Mouse (Mus musculus) G1E (cell line): ENCODE data around the gene Atxn2. TPM values are rescaled to one million over a fixed set of nuclear protein-coding genes. Genes with fewer than 3 reads are reported as not detected.

Source experiments
- ATAC-seq: 2 replicates; pipeline ENCODE4 v1.8.0; 2016; ENCODE audit warnings: mild to moderate bottlenecking; ENCODE audit not compliant: insufficient number of reproducible peaks, poor library complexity, low FRiP score, severe bottlenecking; ENCODE audit errors: extremely low read depth
- DNase-seq: peaks from one replicate; pipeline ENCODE4 v3.0.0; 2012; ENCODE audit warnings: low spot score
- H3K27me3 ChIP-seq: 2 replicates; pipeline ENCODE4 v1.6.1; 2012; ENCODE audit warnings: mild to moderate bottlenecking, low read length, inconsistent platforms; ENCODE audit not compliant: insufficient read depth
- H3K36me3 ChIP-seq: replicated peaks from 2 replicates; pipeline ENCODE3; 2012; ENCODE audit warnings: mild to moderate bottlenecking, inconsistent platforms
- H3K4me1 ChIP-seq: 2 replicates; pipeline ENCODE4 v1.6.1; 2012; ENCODE audit warnings: low read depth, low read length, inconsistent platforms, mixed read lengths; ENCODE audit not compliant: insufficient read depth
- H3K4me3 ChIP-seq: 2 replicates; pipeline ENCODE4 v1.5.1; 2012; ENCODE audit warnings: low read depth, mild to moderate bottlenecking, inconsistent platforms, low read length, moderate library complexity, mixed read lengths
- H3K9me3 ChIP-seq: replicated peaks from 2 replicates; pipeline ENCODE4 v1.6.1; 2012; ENCODE audit warnings: inconsistent platforms
- CTCF ChIP-seq: IDR thresholded peaks from 2 replicates; pipeline ENCODE4 v1.5.1; 2012; ENCODE audit warnings: low read depth, low read length, inconsistent platforms, mixed read lengths
- GATA1 ChIP-seq: IDR thresholded peaks from 2 replicates; pipeline ENCODE4 v1.6.1; 2012; ENCODE audit warnings: borderline replicate concordance, low read length, inconsistent platforms, mixed read lengths
- GATA2 ChIP-seq: IDR thresholded peaks from 2 replicates; pipeline ENCODE4 v1.6.1; 2012; ENCODE audit warnings: low read depth, low read length, inconsistent platforms, borderline replicate concordance
- POLR2AphosphoS5 ChIP-seq: IDR thresholded peaks from 2 replicates; pipeline ENCODE4 v1.6.1; 2012; ENCODE audit warnings: low read depth, low read length, inconsistent platforms; ENCODE audit not compliant: insufficient replicate concordance
- TAL1 ChIP-seq: conservative IDR thresholded peaks from 2 replicates; pipeline ENCODE4 v1.6.1; 2012; ENCODE audit warnings: low read depth, low read length, inconsistent platforms, mixed read lengths
- polyA plus RNA-seq: library from polyadenylated mRNA; stranded (reverse); fragments of >175 nt; gene quantifications from 2 replicates; pipeline ENCODE4 v1.2.3, GENCODE M21; 2012
- total RNA-seq, 2 experiments: library from RNA; stranded (forward) in 1 of 2; stranded (reverse) in 1 of 2; fragments of 200-1000 nt in 1 of 2; fragments of >200 nt in 1 of 2; fragmentation: Nextera tagmentation in 1 of 2; gene quantifications; 2 replicates each; pipeline ENCODE4 v1.2.3; 2014 to 2017

Gene Atxn2
- total and polyA plus RNA-seq, 3 experiments = 38.0 to 151 (median 57.5) TPM

DNA sequence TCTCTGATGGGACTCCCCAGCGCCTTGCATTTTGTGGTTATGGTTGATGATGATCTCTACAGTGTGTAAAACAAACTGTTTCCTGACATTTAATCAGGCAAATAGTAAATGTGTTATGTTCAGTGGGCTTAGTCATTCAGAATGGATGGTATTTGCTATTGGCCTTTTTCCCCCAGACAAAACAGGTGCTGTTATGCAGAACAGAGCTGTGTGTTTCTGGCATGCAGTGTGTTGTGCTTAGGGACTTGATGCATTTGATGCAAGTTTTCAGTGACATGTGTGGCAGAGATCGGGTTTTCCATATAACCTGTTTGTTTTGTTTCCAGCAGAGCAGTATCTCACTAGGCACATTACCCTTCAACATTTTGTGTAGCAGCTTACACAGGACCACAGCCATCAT is 56.4 kb downstream of the Atxn2 start:
- Histone ChIP-seq H3K36me3 (peaks cover 77% of the 10 kb centered on the region), H3K4me1 (peaks cover 4% of the 10 kb centered on the region; the same call in 1 of the 2 replicates), H3K9me3 (no peaks in the 10 kb centered on the region), H3K27me3 (no peaks in the 10 kb centered on the region), H3K4me3 (no peak overlapping the region)
- DNase-seq = no peak
- TF ChIP-seq CTCF (no peak), GATA1 (no peak), POLR2AphosphoS5 (no peak), GATA2 (no peak), TAL1 (no peak)
- ATAC-seq = no peak

DNA sequence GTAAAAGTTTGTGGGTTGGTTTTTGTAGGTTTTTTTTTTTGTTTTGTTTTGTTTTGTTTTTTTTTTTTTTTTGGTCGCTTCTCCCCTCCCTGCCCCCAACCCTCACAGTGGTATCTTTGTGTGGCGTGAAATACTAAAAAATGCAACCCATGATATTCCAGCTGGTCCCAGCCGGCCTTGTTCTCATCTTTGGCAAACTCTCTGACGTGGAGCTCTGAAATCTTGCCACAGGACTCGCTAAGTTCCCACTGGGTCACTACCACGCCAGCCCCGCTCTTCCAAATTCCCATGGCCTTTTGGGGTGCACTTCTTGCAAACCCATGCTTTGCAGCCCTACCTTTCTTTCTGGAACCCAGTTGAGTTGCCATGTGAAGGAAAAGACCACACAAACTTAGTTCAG is 58.7 kb downstream of the Atxn2 start:
- TF ChIP-seq POLR2AphosphoS5 = no peak
- Histone ChIP-seq H3K4me1 (no peaks in the 10 kb centered on the region), H3K27me3 (no peaks in the 10 kb centered on the region), H3K4me3 (no peak overlapping the region), H3K36me3 (peaks cover 70% of the 10 kb centered on the region), H3K9me3 (no peaks in the 10 kb centered on the region)
- DNase-seq (no peak), ATAC-seq (no peak)

DNA sequence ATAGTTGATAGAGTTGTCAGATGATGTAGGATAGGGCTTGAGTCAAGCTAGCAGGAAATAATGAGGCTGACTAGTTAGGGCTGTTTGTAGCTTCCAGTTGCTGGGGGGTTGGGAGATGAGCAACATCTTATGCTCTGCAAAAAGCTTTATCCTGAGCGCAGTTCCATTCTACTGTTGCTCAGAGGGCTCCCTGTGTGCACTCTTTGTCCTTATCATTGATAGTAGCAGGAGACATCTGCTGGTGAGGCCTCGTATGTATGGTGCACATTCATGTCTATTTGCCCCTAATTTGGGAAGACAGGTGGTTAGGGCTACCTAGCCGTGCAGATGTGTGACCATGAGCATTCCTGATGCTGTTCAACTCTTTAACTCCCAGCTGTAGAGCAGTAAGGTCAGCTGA is 60.5 kb downstream of the Atxn2 start:
- ATAC-seq = no peak
- Histone ChIP-seq H3K9me3 (no peaks in the 10 kb centered on the region), H3K27me3 (no peaks in the 10 kb centered on the region), H3K4me1 (no peaks in the 10 kb centered on the region), H3K36me3 (peaks cover 73% of the 10 kb centered on the region), H3K4me3 (no peak overlapping the region)
- DNase-seq = no peak
- no peak for TF ChIP-seq GATA2
- no peak for TF ChIP-seq POLR2AphosphoS5
- TF ChIP-seq GATA1 = no peak
- no peak for TF ChIP-seq TAL1
- no peak for TF ChIP-seq CTCF

DNA sequence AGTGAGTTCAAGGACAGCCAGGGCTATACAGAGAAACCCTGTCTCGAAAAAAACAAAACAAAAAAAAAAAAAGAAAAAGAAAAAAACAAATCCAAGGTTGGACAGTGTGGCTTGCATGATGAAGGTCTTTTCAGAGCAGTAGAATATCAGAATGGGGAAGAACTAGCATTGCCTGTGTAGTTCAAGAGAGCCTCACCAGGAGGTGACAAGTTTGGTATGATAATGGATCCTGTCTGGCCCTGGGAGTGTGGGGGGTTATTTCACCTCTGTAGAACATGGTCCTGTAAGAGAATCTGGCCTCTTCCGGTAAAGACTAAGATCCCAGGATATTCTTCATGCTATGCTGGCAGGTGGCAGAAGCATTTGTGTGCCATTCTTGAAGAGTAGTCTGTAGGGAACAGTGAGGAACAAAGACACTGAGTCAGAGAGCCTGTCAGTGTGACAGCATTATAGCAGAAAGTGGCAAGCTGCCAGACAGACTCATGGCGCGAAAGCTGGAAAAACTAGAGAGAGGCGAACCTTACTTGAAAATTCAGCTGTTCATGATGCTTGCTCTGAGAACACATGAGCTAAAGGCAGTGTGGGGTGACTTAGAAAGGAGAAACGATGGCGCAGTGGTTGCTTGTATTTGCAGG is 67.5 kb downstream of the Atxn2 start:
- Histone ChIP-seq H3K36me3 (peaks cover 78% of the 10 kb centered on the region), H3K9me3 (no peaks in the 10 kb centered on the region), H3K27me3 (no peaks in the 10 kb centered on the region), H3K4me1 (no peaks in the 10 kb centered on the region), H3K4me3 (no peak overlapping the region)
- no peak for TF ChIP-seq GATA2
- TF ChIP-seq TAL1 = no peak
- no peak for TF ChIP-seq POLR2AphosphoS5
- TF ChIP-seq GATA1 = no peak
- no peak for TF ChIP-seq CTCF
- no peak for DNase-seq
- no peak for ATAC-seq

DNA sequence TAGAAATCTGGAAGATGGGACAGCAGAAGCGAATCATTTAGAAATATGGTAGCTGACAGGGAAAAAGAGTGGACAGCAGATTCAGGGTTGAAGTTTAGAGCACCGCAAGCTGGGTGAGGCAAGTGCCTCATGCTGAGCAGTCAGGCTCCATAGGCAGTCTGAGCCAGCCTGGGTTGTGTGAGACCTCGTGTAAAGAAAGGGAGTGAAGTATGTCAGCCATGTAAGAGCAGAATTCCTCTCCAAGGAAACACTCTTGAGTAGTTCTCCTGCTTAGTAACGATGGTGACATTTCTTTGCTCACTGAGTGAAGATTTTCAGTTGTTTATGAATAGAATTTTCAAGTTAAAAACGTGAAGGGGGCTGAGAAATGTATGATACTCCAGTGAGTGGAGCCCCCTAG is 69.0 kb downstream of the Atxn2 start:
- H3K4me3 ChIP-seq = no peak overlapping the region
- ATAC-seq (no peak), DNase-seq (no peak)
- no peaks in the 10 kb centered on the region for H3K4me1 ChIP-seq
- peaks cover 84% of the 10 kb centered on the region for H3K36me3 ChIP-seq
- no peaks in the 10 kb centered on the region for H3K27me3 ChIP-seq
- H3K9me3 ChIP-seq = no peaks in the 10 kb centered on the region
- TF ChIP-seq GATA2 = no peak
- TF ChIP-seq GATA1 = no peak
- TF ChIP-seq CTCF = no peak
- TF ChIP-seq TAL1 = no peak
- TF ChIP-seq POLR2AphosphoS5 = no peak

DNA sequence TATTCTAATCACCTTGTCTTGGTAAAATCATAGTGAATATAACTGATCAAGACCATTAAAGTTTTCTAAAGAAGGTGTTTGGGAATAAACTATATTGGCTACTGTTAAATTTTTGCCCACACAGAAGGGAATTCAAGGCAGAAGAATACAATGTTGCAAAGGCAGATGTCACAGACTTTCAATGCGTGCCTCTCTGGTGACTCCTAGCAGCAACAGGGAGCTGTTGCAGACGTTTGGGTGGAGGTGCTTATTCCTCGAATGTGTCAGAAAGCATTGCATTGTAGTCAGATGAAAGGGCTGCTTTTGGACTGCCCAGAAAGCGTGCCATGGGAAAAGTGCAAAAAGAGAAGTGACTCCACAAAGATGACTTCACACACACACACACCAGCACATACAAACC is 71.3 kb downstream of the Atxn2 start:
- ATAC-seq (no peak), DNase-seq (no peak)
- Histone ChIP-seq H3K27me3 (no peaks in the 10 kb centered on the region), H3K4me3 (no peak overlapping the region), H3K9me3 (no peaks in the 10 kb centered on the region), H3K36me3 (peaks cover 83% of the 10 kb centered on the region), H3K4me1 (no peaks in the 10 kb centered on the region)
- TF ChIP-seq TAL1 = no peak

DNA sequence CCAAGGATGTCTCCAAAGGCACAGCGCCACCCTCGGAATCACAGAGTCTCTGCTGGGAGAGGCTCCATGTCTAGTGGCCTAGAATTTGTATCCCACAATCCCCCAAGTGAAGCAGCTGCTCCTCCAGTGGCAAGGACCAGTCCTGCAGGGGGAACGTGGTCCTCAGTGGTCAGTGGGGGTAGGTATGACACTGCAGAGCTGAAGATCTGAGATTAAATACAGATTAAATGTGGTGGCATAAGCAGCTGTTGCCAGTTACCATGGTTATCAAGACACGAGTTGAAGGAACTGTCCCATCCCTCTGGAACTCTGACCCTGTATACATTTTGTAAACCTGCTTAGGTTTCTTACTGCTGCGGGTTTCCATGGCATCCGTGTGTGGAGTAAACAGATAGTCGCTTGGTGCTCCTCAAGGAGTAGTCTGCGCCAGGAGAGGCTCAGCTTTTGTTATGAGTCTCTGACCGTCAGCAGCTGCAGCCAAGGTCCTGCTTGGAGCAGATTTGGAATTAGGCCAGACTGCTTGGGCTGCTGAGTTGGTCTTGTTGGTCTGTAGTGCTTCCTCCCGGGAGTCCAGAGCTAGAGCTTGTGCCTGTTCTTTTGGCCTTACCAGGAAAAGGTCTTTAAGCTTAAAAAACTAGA is 72.8 kb downstream of the Atxn2 start:
- H3K27me3 ChIP-seq = no peaks in the 10 kb centered on the region
- peaks cover 77% of the 10 kb centered on the region for H3K36me3 ChIP-seq
- TF ChIP-seq GATA2 (no peak), POLR2AphosphoS5 (no peak), CTCF (no peak), GATA1 (no peak), TAL1 (no peak)
- no peak overlapping the region for H3K4me3 ChIP-seq
- ATAC-seq (no peak), DNase-seq (no peak)
- H3K9me3 ChIP-seq = no peaks in the 10 kb centered on the region
- no peaks in the 10 kb centered on the region for H3K4me1 ChIP-seq
